Mouse (Mus musculus): ENCODE results near the gene Dync1h1. TPM values are rescaled to one million over a fixed set of nuclear protein-coding genes. Genes with fewer than 3 reads are reported as not detected.
A peak's percentile ranks its signal among the peaks of the same experiment; 100 is the strongest.

Dync1h1 gene
- polyA plus RNA-seq, 1 experiment from 2014 or later = 41.5 TPM

DNA sequence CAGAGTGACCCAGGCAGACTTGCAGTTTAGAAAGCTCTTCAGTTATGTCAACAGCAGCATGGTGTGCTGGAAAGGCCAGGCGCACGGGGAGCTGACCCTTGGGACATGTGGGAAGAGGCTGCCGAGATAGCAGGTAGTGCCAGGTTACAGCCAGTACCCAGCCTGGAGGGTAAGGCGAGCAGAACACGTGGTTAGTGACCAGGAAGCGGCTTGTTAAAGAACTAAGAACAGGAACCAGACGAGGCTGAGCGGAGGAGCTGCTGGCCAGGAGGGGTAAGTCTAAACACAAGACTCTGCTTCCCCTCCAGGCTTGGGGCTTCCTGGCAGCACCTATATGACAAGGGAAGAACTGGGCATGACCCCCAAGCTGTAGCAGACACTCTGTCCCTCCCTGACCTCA lies 27.6 kb upstream of the Dync1h1 start:
- Histone ChIP-seq H3K4me1 (no peaks in the 10 kb centered on the region), H3K36me3 (peaks cover 35% of the 10 kb centered on the region), H3K27ac (no peak overlapping the region), H3K9me3 (no peaks in the 10 kb centered on the region), H3K27me3 (replicated peaks) (no peaks in the 10 kb centered on the region), H3K4me3 (replicated peaks) (no peak overlapping the region), H3K4me2 (no peak overlapping the region), H3K9ac (no peak overlapping the region)
- 84% methylated on average over 8 of the region's 8 CpGs for WGBS
- no peak for ATAC-seq (ENCODE audit: insufficient read depth, low FRiP score, low read depth)

DNA sequence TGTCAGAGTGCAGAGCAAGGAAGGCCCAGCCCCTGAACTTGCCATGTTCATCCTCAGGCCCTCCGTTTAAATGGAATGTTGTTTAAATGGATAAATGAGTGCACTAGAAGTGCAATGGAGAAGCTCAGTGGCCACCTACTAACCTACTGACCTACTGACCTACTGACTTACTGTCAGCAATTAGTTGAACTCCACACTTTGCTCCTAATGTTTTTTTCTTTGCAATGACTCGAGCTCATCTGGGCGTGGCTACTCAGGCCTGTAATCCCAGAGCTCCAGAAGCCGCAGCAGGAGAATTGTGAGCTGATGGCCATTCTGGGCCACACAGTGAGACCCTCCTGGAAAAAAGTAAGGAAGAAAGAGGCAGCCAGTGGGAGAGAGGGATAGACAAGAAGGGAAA lies 25.3 kb upstream of the Dync1h1 start:
- Histone ChIP-seq H3K27me3 (replicated peaks) (no peaks in the 10 kb centered on the region), H3K4me3 (replicated peaks) (no peak overlapping the region), H3K4me1 (no peaks in the 10 kb centered on the region), H3K27ac (no peak overlapping the region), H3K4me2 (no peak overlapping the region), H3K9me3 (no peaks in the 10 kb centered on the region), H3K9ac (no peak overlapping the region), H3K36me3 (peaks cover 27% of the 10 kb centered on the region)
- WGBS = 62% methylated on average over 4 of the region's 4 CpGs
- no peak for ATAC-seq (ENCODE audit: insufficient read depth, low FRiP score, low read depth)

DNA sequence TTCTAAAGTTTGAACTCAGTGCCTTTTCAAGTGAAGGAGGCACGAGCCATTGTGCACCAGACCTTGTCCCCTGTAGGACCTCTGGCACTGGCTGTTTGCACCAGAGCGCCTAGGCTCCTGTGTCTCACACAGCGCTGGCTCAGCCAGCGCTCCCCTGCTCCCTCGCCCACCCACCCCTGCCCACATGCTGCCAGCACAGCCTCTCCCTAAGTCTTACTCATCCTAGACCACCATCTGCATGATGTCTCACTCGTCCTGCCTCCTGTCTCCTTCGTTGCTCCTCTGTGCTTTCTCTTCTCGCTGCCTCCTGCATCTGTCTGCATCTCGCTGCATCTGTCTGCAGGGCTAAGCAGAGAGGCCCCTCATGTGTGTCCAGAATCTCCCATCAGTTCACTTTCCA lies 22.9 kb upstream of the Dync1h1 start:
- no peaks in the 10 kb centered on the region for H3K9me3 ChIP-seq
- H3K4me3 ChIP-seq (replicated peaks) = no peak overlapping the region
- H3K9ac ChIP-seq = no peak overlapping the region
- ATAC-seq (ENCODE audit: insufficient read depth, low FRiP score, low read depth) = no peak
- 85% methylated on average over 9 of the region's 9 CpGs for WGBS
- H3K4me1 ChIP-seq = no peaks in the 10 kb centered on the region
- no peaks in the 10 kb centered on the region for H3K27me3 ChIP-seq (replicated peaks)
- H3K27ac ChIP-seq = no peak overlapping the region
- no peak overlapping the region for H3K4me2 ChIP-seq
- peaks cover 12% of the 10 kb centered on the region; the same call in 1 of the 2 replicates for H3K36me3 ChIP-seq

DNA sequence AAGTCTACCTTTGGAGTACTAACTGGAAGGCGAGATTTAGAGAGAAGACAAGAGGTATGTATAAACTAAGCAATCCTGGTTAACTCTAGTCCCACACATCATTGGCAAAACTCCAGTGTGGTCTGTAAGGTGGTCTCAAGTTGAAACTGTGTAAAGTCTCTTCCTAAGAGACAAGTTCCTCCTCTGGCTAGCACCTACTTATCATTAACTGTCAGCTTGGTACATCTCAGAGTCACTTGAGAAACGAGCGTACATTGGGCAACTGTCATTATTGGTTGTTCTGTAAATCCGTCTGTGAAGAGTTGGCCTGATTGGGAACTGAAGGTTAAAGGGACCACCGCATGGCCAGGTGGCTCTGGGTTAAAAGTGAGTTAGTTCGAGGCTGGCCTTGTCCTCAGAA lies 12.6 kb upstream of the Dync1h1 start:
- no peak overlapping the region for H3K4me2 ChIP-seq
- ATAC-seq (ENCODE audit: insufficient read depth, low FRiP score, low read depth) = no peak
- no peak overlapping the region for H3K27ac ChIP-seq
- H3K36me3 ChIP-seq = no peaks in the 10 kb centered on the region
- no peak overlapping the region for H3K9ac ChIP-seq
- WGBS = 76% methylated on average over 6 of the region's 6 CpGs
- H3K4me1 ChIP-seq = peaks cover 4% of the 10 kb centered on the region
- H3K27me3 ChIP-seq (replicated peaks) = no peaks in the 10 kb centered on the region
- H3K4me3 ChIP-seq (replicated peaks) = no peak overlapping the region
- no peaks in the 10 kb centered on the region for H3K9me3 ChIP-seq

DNA sequence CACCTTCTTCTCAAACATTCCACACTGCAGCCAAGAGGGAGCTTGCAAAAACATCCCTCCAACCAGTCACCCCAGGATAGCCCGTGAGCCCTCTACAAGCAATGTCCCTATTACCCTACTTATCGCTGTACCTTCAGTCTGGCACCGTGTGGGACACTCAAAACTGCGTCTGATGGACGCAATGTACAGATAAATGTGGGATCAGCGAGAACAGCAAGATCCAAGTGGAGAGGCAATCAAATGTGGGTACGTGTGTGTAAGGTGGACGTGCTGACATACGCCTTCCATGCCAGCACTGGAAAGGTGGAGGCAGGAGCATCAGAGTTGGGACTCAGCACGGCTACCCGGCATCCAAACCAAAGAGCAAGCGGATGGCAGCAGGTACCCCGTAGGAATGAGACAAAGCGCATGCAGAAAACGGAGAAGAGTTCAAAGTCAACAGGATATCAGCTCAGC lies 10.4 kb upstream of the Dync1h1 start:
- Histone ChIP-seq H3K4me3 (replicated peaks) (peak overlapping the region; percentile 76), H3K4me1 (peaks cover 4% of the 10 kb centered on the region), H3K27me3 (replicated peaks) (no peaks in the 10 kb centered on the region), H3K9me3 (no peaks in the 10 kb centered on the region), H3K9ac (peak overlapping the region; percentile 76), H3K36me3 (no peaks in the 10 kb centered on the region), H3K4me2 (peak overlapping the region; percentile 88), H3K27ac (peak overlapping the region; percentile 97)
- ATAC-seq (ENCODE audit: insufficient read depth, low FRiP score, low read depth) = no peak
- WGBS = 2% methylated on average over 15 of the region's 15 CpGs

DNA sequence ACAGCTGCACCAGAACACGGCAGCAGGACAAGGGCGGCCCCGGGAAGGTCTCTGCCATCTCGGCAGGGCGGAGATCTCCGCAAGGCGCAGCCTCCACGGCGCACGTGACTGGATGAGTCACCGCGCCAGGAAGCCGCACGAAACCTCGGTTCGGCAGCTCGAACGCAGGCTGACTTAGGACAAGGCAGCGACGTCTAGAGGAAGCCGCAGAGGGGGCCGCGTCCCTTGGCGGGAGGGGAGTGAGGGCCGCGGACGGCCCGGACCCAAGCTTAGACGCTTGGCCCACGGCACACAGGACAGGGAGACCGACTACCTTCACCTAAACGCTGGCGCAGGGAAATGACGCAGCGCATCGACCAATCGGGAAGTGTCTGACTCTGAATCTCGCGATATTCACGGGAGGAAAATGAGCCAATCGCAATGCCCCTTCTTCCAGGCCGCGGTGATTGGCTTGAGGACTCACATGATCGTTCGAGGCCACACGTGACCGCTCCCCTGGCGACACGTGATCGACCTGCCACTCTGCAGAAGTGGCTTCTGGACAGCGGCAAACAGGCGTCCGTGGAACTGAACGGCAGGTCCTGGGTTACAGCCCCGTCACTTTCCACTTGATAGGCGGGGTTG lies 9.9 kb upstream of the Dync1h1 start:
- WGBS = under 1% methylated on average over 56 of the region's 56 CpGs
- Histone ChIP-seq H3K27me3 (replicated peaks) (no peaks in the 10 kb centered on the region), H3K4me2 (peak overlapping the region; percentile 88), H3K9me3 (no peaks in the 10 kb centered on the region), H3K27ac (peak overlapping the region; percentile 97), H3K4me3 (replicated peaks) (peak overlapping the region; percentile 76), H3K9ac (peak overlapping the region; percentile 76), H3K36me3 (no peaks in the 10 kb centered on the region), H3K4me1 (peaks cover 4% of the 10 kb centered on the region)
- ATAC-seq (ENCODE audit: insufficient read depth, low FRiP score, low read depth) = peak; percentile 95

DNA sequence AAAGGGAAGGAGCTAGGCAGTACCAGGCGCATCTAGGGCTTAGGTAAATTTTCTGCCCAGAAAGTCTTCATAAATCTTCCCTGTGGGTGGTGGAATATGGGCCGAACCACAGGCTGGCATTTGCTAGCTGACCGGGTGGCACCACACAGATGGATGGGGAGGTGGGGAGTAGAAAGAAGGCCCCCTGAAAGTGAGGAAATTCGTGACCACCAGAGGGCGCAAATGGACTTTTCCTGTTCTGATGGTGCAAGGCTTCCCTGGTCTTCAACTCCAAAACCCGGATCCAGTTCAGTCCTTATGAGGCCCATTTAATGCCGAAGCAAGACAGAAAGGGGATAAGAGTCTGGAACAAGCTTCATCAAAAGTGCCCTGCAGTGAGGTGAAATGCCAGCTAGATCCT lies 2.7 kb upstream of the Dync1h1 start:
- 5% methylated on average over 7 of the region's 7 CpGs for WGBS
- ATAC-seq (ENCODE audit: insufficient read depth, low FRiP score, low read depth) = no peak

DNA sequence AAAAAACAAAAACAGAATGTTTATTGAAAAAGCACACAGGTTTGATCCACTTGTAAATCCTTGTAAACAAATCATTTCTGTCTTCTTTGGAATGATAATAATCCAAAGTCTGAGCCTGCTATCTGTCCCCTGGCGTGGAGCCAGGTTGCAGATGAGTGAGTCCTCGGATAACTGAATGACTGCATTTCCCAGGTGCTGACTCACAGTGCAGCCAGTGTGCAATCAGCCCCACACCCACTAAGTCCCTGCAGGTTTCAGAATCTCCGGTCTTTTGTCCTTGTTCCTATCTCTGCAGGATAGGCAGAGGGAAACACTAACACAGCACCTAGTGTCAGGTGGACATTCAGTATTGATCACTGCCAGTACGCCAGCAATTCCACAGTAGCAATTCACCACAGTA lies 1.5 kb upstream of the Dync1h1 start:
- no peak for ATAC-seq (ENCODE audit: insufficient read depth, low FRiP score, low read depth)
- Histone ChIP-seq H3K4me2 (no peak overlapping the region), H3K4me3 (replicated peaks) (no peak overlapping the region), H3K27ac (no peak overlapping the region), H3K36me3 (no peaks in the 10 kb centered on the region), H3K4me1 (peaks cover 12% of the 10 kb centered on the region), H3K27me3 (replicated peaks) (no peaks in the 10 kb centered on the region), H3K9ac (no peak overlapping the region), H3K9me3 (no peaks in the 10 kb centered on the region)
- 57% methylated on average over 4 of the region's 4 CpGs for WGBS

More for the DNA sequence above, 2.7 kb upstream of the Dync1h1 start:
- Histone ChIP-seq H3K4me1 (peaks cover 10% of the 10 kb centered on the region), H3K4me2 (no peak overlapping the region), H3K27ac (no peak overlapping the region), H3K9ac (no peak overlapping the region), H3K4me3 (replicated peaks) (no peak overlapping the region), H3K27me3 (replicated peaks) (no peaks in the 10 kb centered on the region), H3K36me3 (no peaks in the 10 kb centered on the region), H3K9me3 (no peaks in the 10 kb centered on the region)

DNA sequence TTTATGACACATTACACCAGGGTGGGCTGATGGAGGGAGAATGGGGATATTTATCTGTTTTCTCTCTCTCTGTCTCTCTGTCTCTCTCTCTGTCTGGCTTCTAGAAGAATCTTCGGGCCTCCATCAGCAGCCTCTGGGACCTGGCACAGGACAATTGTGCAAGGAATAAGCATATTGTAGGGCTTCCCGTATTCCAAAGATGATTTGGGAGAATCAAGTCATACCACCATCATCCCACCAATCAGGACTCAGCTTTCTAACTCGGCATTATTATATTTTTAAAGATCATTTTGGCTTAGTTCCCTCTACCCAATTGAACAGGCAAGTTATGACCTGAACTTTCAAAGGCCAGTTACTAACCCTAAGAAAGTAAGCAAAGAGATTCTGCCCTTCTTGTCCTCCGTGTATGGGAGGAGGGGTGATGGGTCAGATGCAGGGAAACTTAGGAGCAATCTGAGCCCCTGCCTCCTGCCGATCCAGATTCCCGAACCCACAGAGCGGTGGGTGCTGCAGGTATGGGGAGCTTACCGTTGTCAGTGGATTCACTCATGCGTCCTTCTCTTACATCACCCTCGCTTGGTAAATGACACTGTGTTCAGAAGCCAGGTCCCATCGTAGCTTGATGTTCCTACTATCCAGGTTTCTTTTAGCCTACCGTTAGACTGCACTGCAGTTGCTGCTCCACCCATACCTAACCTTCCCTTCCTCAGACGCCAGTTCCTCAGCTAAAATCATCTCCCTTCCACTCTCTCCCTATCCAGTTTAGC lies 844 bp upstream of the Dync1h1 start:
- Histone ChIP-seq H3K27ac (no peak overlapping the region), H3K4me3 (replicated peaks) (peak overlapping the region; percentile 99), H3K4me2 (peak overlapping the region; percentile 62), H3K9ac (no peak overlapping the region), H3K36me3 (peaks cover 2% of the 10 kb centered on the region; the same call in 1 of the 2 replicates), H3K9me3 (no peaks in the 10 kb centered on the region), H3K4me1 (peaks cover 12% of the 10 kb centered on the region), H3K27me3 (replicated peaks) (no peaks in the 10 kb centered on the region)
- WGBS = 51% methylated on average over 13 of the region's 13 CpGs
- ATAC-seq (ENCODE audit: insufficient read depth, low FRiP score, low read depth) = no peak

DNA sequence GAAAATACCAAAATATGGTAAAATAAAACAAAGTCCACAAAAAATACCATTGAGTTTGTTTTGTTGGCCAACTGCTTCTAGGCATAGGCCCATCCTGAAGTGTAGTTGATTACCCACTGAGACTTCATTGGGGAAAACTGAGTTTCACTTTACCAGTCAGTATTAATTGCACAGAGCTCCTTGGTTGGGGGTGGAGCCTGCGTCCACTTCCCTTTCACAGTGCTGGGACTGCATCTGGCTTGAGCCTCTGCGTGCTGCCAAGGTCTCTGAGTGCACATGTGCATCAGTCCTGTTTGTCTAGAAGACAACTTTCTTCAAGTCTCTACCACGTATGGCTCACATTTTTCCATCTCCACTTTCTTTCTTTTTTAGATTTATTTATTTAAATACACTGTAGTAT lies 4.9 kb downstream of the Dync1h1 start:
- H3K9ac ChIP-seq = no peak overlapping the region
- no peak overlapping the region for H3K4me2 ChIP-seq
- peaks cover 13% of the 10 kb centered on the region for H3K4me1 ChIP-seq
- no peaks in the 10 kb centered on the region for H3K9me3 ChIP-seq
- H3K27me3 ChIP-seq (replicated peaks) = no peaks in the 10 kb centered on the region
- 82% methylated on average over 3 of the region's 3 CpGs for WGBS
- ATAC-seq (ENCODE audit: insufficient read depth, low FRiP score, low read depth) = no peak
- peaks cover 3% of the 10 kb centered on the region; the same call in 1 of the 2 replicates for H3K36me3 ChIP-seq
- no peak overlapping the region for H3K27ac ChIP-seq
- no peak overlapping the region for H3K4me3 ChIP-seq (replicated peaks)

DNA sequence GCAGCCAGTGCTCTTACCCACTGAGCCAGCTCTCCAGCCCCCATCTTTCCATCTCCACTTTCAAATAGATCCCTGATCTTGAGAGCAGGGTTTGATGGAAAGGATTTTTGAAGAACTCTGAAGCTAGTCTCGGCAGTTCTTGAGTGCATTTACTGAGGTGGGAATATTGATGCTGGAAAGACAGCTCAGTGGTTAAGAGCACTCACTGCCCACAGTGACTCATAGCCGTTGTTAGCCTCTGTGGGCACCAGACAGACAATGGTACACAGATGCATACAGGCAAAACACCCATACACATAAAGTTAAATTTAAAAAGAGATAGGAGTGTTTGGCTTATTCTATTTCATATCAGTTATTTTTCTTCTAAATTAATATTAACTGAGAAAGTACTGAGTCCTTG lies 5.4 kb downstream of the Dync1h1 start:
- Histone ChIP-seq H3K9me3 (no peaks in the 10 kb centered on the region), H3K27me3 (replicated peaks) (no peaks in the 10 kb centered on the region), H3K4me3 (replicated peaks) (no peak overlapping the region), H3K36me3 (peaks cover 3% of the 10 kb centered on the region; the same call in 1 of the 2 replicates), H3K27ac (no peak overlapping the region), H3K9ac (no peak overlapping the region), H3K4me1 (peaks cover 13% of the 10 kb centered on the region), H3K4me2 (no peak overlapping the region)
- ATAC-seq (ENCODE audit: insufficient read depth, low FRiP score, low read depth) = no peak
- 83% methylated on average over 2 of the region's 2 CpGs for WGBS

DNA sequence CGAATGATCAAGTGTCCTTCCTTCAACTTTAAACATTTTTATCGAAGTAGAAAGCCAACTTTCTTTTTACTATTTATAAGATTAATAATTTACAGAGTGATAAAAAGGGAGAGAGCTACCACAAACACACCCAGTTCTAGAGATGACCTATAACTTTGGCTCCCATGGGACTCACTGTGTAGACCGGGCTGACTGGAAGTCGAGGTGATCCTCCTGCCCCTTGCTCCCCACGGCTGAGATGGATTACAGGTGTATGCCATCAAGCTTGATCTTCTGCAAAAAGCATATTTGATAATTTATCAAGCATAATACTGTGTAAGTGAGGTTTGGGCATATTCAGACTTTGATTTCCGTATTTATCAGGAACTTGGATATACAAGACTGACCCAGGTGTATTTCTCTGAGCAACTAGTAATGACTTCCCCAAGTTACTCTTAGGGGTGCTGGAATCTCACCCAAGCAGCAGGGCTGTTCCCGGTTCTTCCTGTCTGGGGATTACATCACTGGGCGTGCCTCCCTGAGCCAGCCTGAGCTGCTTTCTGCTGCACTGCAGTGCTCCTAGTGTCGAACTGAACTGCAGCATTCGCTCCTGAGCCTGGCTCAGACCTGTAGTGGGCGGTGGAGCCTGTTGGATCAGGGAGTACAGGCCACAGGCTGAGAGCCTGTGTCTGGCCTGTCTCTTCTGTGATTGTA lies 7.4 kb downstream of the Dync1h1 start:
- H3K27ac ChIP-seq = peak overlapping the region; percentile 73; the same call in 1 of the 2 replicates
- no peak overlapping the region for H3K9ac ChIP-seq
- H3K4me2 ChIP-seq = no peak overlapping the region
- H3K9me3 ChIP-seq = no peaks in the 10 kb centered on the region
- H3K4me1 ChIP-seq = peaks cover 5% of the 10 kb centered on the region; the same call in 1 of the 2 replicates
- no peaks in the 10 kb centered on the region for H3K27me3 ChIP-seq (replicated peaks)
- no peak overlapping the region for H3K4me3 ChIP-seq (replicated peaks)
- H3K36me3 ChIP-seq = peaks cover 11% of the 10 kb centered on the region
- 49% methylated on average over 11 of the region's 11 CpGs for WGBS
- ATAC-seq (ENCODE audit: insufficient read depth, low FRiP score, low read depth) = peak; percentile 80
